Mouse (Mus musculus) kidney, adult 18-20 months (tissue): ENCODE results near the gene Zfp574.
"Not testable (repeated sequence)": the region's sequence is repeated elsewhere in the genome, so short reads cannot be mapped to it uniquely, and the experiment has no call there.

ENCODE experiments used
- DNase-seq: peaks from one replicate; pipeline ENCODE4 v3.0.0; 2021

The Zfp574 gene

DNA sequence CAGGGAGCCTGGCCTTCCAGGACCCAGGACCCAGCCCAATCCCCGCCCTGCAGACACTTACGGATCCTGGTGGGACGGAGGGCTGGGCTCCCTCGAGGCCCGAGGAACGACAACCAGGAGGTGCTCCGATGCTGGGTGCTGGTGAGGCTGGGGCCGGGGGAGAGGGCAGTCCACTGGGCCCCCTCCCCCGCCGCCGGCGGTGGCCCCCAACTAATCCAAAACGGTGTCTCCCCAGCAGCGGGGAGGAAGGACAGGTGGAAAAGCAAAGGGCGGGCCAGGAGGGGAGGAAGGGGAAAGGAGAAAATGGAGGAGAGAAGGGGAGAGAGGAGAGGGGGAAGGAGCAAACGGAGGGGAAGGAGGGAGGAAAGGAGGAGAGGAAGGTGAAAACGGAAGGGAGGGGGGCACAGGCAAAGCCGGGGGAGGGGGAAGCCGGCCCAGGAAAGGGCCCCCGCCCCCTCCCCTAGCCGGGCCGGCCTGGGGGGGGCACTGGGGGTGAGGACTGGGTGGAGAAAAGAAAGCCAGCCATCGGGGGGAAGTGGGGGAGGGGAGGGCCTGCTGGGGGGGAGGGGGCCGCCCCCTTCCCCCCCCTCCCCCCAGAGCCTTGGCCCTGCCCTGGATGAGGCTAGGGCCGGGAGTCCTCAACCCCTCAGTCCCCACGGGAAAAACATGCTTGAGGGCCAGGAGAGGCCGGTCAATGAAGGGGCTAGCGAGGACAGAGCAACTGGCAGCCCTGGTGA, at the start of gene Zfp574, which contains the start of gene Grik5:
Gene Zfp574, plus strand, starts transcription at position 589 of the 737 bp plus-strand sequence.
Gene Grik5, minus strand, starts transcription at position 368 of the 737 bp plus-strand sequence.
- peak; percentile 36 for DNase-seq

DNA sequence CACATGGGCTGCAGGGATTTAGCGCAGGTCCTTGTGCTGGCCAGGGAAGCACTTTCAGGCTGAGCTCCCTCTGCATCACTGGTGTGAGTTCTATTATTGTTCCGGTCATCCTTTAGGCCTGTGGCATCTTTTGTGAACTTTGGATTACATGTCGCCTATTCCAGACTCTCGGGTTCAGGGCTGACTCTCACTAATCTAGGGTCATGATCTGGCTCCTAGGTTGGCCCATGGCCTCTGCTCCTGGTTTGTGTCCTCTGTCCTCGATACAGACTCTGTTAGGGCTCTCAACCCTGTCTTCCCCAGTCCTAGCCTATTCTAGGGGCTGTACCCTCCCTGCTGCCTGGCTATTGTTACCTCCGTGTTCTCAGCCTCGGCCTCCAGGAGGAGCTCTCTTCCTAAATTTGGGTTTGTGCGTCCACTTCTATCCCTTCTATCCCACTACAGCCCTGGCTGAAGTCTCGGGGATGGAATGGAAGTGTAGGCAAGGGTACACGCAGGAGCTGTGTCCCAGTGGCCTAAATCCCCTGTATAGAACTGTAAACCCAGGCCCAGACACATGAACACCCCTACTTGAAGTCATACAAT, 46.4 kb upstream of the Zfp574 start:
- DNase-seq, result no peak

DNA sequence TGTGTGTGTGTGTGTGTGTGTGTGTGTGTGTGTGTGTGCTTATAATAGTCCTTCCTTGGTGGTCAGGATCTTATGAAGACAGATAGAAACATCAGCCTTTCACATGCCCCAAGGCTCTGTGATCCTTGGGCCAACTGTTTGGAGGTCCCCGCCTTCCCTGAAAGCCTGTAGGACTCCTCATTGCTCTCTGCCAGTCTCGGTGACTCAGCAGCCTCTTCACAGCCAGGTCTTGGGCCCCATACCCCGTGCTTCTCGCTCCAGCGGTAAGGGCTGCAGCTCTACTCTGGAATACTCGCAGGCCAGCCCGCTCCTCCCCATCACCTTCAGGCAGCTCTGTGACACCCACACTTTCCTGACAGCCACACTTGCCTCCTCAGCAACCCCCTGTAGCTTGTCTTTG, 45.9 kb upstream of the Zfp574 start:
- no peak for DNase-seq

DNA sequence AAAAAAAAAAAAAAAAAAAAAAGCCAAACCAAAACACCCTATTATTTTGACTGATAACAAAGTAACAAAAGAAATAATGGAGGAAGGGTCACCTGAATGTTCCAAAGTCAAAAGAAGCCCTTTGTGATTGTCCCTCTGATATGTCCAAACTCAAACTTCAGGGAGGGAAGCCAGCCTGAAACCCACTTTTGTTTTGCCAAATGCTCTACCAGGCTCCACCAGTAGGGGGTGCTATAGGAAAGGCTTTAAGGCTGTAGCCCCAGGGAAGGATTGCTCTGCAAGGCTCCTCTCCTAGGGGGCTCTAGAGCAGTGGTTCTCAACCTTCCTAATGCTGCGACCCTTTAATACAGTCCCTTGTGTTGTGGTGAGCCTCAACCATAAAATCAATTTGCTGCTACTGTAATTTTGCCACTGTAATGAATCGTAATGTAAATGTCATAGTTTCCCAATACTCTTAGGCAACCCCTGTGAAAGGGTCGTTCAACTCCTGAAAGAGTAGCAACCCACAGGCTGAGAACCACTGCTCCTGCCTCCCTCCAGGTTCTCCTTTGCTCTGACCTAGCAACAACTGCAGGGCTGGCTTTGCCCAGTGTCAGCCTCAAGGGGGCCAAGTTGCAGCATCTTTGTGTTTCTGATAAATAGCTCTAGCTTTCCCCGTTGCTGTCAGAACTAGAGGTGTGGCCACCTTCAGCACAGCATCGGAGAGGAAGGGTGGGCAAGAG, 42.2 kb upstream of the Zfp574 start:
- DNase-seq, result peak; percentile 72

DNA sequence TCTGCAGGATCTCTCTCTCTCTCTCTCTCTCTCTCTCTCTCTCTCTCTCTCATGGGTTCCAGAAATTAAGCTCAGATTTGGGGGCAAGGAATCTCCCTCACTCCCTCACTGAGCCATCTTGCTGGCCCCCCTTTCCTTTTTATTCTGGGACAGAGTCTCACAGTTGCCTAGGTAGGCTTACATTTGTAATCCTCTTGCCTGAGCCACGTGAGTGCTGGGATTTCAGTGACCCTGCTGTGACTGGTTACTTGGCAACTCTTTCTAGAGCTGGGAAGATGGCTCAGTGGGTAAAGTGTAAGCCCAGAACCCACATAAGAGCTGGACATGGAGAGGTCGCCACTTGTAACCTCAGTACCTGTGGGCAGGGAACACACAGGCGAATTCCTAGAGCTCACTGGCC, 40.8 kb upstream of the Zfp574 start:
- no peak for DNase-seq

DNA sequence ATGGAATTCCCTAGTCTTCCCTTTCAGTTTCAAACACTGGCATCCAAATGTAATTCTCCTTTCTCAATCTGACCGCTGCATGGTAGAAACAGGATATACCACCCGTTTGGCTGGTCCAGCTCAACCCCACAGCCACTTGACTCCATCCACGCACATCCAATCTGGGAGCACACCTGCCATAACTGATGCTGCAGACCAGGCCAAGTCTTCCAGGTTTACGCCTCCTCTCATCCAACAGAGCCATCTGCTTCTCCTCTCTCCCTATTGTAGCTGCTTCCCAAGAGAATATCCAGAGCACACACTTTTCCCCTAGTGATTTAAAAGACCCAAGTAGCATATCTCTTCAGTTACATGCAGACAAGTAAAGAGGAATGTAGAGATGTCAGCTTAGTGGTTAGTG, 37.6 kb upstream of the Zfp574 start:
- no peak for DNase-seq

DNA sequence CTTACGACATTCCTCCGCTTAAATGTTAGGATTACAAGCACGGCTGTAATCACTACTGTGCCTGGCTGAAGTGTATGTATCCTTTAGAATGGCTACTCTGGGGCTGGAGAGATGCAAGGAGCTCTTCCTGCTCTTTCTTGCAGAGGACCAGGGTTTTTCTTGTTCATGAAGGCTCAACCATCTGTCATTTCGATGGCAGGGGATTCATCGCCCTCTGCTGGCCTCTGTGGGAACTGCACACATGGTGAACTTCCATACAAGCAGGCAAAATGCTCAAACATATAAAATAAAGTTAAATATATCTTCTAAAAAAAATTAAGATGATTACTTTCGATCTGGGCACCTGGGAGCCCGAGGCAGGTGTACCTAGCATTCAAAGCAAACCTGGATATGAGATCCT, 36.5 kb upstream of the Zfp574 start:
- DNase-seq, result peak; percentile 72

DNA sequence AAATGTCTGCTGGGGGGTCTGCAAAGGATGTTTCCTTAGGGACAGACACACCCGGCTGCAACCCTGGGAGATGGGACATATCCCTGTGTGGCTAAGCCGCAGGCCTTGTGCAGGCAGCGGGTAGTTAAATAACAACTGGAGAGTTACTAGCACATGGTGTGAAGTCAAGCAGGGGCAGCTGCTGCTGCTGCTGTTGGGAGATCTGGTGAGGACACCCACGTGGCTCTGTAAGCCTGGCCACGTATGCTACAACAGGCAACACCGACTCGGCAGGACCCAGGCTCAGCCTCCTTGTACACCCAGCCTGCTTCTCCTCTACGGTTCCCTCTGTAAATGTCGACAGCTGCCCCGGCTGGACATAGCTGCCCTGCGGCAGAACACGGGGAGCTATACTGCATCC, 30.4 kb upstream of the Zfp574 start:
- no peak for DNase-seq

DNA sequence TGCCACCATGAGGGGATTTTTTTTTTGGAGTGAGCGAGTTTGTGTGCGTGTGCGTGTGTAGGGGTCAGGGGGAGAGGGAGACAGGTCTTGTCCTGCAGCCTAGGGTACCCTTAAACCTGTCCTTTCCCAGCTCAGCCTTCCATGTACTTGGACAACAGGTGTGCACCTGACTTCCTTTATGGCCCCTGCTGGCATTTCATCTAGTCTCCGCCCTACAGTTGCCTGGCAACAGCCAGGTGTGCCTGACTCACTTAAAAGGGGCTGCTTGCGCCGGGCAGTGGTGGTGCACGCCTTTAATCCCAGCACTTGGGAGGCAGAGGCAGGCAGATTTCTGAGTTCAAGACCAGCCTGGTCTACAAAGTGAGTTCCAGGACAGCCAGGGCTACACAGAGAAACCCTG, 27.8 kb upstream of the Zfp574 start:
- DNase-seq, result not testable (repeated sequence)

DNA sequence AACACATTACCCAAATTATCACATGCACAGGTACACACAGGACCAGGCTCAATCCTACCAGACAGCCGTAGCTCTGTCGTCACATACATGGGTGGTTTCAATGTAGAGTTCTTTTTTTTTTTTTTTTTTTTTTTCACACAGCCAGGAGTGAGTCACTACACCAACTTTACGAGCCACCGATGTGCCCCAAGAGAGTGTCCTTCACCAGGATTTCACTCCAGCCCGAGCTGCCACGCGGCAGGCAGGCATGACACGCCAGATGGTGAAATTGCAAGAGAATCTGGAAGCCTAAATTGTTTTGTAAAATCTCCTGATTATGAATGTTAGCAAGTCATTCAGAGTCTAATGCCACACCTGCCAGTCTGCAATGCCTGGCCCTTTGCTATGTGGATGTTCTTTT, 25.0 kb upstream of the Zfp574 start:
- DNase-seq, result no peak

DNA sequence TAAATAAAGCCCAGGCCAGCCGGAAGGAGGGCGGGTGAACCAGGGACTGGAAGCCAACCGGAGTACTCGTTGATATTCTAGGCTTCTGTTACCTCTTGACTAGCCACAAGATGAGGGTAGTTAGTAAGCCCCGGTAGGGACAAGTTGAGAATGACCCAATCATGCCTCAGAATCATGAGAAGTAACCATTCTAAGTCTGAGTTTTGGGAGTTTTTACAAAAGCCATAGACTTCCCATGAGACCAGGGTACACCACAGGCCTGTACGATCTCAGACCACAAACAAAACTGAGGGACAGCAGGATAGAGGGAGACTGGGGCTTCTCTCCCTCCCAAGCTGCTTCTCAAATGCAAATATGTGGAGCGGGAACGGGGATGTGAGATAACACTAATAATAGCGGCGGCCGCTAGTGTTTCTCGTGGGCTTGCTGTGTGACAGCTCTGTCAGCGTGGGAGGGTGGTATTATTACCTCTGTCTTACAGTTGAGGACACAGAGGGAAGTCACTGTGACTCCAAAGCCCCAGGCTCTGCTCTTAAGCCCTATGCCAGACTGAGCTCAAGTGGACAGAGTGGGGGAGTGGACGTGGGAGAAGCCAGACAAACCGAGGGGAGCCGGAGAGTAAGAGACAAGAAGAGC, 23.0 kb upstream of the Zfp574 start:
- no peak for DNase-seq

DNA sequence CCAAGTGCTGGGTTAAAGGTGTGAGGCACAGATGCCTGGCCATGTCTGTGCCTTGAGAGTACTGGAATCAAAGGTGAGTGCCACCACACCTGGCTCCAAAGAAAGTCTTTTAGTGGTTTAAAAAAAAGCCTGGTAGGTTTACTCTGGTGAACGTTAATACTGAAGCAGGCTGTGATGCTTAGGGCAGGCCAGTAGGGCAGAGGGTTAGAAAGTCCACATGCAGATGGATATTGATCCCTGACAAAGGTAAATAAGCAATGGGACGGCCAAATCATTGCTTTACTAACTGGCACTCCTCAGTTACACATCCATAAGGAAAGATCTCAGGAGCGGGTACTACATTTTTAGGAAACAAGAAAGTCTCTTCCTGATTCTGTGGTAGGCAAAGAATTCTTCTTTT, 19.8 kb upstream of the Zfp574 start:
- DNase-seq, result no peak

DNA sequence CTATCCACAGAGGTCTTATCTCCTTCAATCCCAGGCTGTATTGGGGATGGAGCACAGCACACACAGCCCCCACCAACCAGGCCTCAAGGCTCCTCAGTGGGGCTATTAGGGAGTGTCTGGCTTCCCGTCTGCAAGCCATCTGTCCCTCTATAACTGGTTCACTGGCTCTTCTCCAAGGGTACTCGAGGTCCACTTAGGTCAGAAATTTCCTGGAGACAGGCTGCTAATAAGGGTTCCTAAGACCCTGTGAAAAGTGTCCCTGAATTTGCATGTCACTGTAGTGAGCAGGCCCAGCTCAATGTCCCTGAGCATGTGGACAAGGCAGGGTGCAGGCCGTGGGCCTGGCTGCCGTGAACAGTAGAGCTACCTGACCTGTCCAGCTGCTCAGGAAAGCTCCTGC, 15.4 kb upstream of the Zfp574 start:
- DNase-seq, result no peak

DNA sequence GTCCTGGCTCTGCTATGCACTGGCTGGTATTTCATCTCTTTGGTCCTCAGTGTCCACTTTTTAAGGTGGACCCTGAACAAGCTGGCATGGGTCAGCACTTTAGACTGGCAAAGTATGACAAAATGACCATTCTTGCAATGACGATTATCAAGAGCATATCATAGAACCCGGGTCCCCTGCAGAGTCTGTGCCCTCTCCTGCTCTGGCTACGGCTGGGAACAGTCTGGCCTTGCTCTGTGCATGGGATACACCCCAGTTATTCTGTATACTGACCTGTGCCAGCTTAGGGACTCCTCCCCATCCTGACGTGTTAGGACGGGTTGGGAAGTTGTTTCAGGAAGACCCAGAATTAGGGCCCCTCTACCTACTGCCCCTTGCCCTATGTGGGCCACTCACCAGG, 14.5 kb upstream of the Zfp574 start:
- no peak for DNase-seq

DNA sequence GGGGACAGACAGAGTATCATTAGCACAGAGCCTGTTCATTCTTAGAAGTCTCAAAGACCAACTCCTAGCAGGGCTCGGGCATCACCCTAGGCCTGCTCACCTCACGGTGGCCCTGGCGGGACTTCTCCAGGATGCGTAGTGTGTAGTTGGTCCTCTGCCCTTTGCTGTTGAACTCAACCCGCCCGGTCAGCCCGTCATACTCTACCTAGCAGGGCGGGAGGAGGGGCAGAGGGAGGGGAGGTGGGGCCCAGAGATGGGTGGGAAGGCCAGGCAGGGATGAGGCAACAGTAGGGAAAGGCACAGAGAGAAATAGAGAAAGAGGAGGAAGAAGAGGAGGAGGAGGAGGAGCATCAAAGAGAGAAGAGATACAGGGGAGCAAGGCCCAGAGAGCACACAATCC, 14.0 kb upstream of the Zfp574 start:
- no peak for DNase-seq

DNA sequence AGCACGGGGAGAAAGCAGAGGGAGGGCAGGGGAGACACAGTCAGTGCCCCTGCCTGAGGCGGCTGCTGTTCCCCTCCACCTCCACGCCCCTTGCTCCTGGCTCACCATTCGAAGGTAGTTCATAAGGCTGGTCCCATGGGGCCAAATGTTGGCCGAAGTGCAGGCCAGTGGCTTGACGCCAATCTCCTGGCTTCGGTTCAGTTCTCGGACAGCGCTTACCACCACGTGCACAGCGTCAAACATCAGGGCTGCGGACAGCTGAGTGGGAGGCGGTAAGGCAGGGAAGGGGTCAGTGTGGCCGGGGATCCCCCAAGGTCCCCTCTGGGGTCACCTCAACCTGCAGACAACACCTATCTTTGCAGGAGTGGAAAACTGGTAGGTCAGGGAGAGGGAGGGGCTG, 13.5 kb upstream of the Zfp574 start:
- peak; percentile 54 for DNase-seq

DNA sequence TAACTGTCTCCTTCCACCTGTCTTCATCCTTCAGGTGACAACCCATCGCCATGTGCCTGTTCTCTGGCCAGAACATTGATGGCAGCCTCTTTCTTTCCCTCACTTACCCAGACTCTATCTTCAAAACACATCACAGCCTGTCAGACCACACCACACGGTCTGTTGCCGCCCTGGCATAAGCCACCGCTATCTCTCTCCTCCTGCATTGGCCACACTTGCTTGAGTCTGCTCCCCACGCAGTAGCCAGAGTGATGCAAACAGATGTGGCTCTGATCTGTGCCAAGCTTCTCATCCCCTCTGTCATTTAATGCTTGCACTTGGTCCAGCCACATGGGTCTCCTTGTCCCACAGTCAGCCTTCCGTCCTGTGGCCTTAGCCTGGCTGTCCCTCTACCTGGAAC, 9.0 kb upstream of the Zfp574 start:
- no peak for DNase-seq

DNA sequence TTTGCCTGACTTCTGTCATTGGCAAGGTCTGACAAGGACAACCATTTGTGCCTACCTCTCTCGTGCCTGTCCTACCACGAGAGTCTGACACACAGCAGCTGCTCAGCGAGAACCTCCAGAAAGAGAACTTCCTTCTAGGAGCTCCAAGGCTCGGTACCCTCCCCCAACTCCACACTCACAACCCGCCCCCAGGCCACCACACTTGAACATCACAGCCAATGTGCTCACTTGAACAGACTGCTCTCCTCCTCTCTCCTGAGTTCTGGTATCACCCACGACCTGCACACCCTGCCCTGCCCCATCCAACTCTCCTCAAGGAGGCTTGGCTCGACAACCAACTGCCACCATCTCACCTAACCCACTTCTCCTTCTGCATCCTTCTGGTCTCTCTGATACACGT, 8.5 kb upstream of the Zfp574 start:
- DNase-seq, result no peak

DNA sequence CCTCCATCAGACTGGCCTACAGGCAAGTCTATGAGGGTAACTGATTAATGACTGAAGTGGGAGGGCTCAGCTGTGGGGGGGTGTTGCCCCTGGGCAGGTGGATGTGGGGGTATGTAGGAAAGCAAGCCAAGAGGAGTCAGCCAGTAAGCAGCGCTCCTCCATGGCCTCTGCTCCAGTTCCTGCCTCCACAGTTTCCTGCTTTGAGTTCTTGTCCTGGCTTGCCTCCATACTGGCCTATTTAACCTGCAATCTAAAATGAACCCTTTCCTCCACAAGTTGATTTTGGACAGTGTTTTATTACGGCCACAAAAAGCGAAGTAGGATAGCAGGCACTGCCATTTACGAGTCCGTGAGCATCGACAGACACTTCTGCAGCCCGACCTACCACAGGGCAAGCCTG, 5.0 kb upstream of the Zfp574 start:
- no peak for DNase-seq

DNA sequence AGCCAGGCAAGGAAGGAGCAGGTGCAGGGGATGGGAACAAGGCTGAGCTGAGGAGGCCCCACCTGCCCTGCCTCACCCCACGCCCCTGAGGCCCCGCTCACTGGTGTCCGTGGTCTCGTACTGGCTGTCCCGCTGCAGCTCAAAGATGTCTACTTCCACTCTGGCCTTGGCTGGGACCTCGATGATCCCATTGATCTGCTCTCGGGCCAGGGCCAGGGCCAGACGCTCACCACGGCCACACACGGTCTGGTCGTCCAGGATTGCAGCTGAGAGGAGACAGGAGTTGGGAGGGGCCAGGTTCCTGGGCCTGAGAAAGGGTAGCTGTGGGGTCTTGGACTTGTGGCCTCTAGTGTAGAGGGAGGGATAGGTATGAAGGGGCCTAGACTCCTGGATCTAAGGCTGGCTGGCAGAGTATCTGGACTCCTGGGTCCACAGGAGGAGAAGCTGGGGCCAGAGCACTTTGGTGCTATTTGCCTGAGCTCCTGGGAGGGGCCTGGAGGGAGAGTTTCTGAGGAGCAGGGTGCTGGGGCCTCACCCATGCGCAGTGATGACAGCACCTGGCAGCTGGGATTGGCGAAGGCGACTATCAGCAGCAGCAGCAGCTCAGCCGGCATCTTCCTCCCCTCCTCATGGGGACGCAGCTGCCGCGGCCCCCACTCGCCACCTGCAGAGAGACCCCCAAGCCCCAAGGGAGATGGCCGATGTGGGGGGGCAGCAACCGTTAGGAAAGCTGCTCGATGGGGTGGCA, 4.3 kb upstream of the Zfp574 start:
- no peak for DNase-seq

DNA sequence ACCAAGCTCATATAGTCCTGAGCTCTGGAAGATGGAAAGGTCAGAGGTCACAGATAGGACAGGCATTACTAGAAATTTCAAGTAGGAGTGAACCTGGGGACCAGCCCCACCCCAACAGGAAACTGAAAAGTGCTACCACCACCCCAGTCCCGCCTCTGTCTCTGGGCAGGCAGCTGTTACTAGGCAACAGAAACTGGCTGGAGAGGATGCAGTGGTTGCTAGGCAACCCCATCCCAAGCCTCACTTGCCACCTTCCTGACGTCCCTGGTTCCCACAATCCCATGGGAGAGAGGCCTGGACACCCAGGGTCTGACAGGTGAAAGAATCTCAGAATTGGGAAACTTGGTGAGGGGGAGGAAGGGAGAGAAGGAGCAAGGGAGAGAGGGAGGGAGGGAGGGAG, 3.6 kb upstream of the Zfp574 start:
- DNase-seq, result no peak

DNA sequence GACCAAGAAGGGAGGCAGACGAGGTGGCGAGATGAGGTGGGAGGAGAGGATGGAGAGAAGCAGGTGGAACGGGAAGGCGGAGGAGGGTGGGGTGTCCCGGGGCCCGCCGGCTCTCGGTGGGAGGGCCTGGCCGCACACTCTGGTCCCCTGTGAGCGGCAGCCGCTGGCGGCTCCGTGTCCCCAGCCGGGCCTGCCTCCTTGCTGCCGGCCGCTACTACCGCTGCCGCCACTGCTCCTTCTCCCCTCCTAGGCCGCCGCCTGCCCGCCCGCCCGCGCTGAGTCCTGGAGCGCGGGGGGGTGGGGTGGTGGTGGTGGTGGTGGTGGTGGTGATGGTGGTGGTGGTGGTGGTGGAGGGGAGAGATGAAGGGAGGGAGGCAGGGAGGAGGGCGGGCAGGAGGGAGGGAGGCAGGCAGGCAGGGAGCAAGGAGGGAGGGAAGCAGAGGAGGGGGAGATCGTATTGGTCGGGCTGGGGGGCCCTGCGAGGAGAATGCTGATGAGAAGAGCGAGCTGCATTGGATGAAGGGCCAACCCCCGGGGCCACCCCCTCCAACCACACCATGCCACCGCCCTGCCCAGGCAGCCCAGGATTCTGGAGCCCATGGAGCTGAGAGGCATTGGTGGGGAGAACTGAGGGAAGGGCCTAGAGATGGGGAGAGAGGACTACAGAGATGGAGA, 486 bp downstream of the Zfp574 start:
- peak; percentile 47 for DNase-seq
